Mouse (Mus musculus) liver, adult 2 months (tissue): ENCODE results near the gene C1ql4.

ENCODE experiments used
- CTCF ChIP-seq: fragments of 200-500 bp; IDR thresholded peaks from 2 replicates; pipeline ENCODE4 v1.5.1; 2011; ENCODE audit warnings: low read depth, low read length, control low read depth
- POLR2A ChIP-seq: fragments of 200-500 bp; IDR thresholded peaks from 2 replicates; pipeline ENCODE4 v1.6.1; 2011; ENCODE audit warnings: low read length, control low read depth; ENCODE audit not compliant: insufficient read depth; ENCODE audit errors: extremely low read depth

- TF ChIP-seq POLR2A (no peak), CTCF (peak; percentile 73)
Observed at GRCm38 (mm10) chr15:99087253-99088075, at the start of gene C1ql4.
